Mouse (Mus musculus) megakaryocyte, embryonic 14.5 days (primary cell): Measurements from ENCODE around the gene Agap3.

Source experiments
- FLI1 ChIP-seq: IDR thresholded peaks from 2 replicates; pipeline ENCODE4 v1.6.1; 2012; ENCODE audit warnings: low read length, inconsistent platforms, mixed read lengths
- GATA1 ChIP-seq: IDR thresholded peaks from 3 replicates; pipeline ENCODE4 v1.6.1; 2012; ENCODE audit warnings: mixed read lengths, low read length, inconsistent platforms, borderline replicate concordance

DNA sequence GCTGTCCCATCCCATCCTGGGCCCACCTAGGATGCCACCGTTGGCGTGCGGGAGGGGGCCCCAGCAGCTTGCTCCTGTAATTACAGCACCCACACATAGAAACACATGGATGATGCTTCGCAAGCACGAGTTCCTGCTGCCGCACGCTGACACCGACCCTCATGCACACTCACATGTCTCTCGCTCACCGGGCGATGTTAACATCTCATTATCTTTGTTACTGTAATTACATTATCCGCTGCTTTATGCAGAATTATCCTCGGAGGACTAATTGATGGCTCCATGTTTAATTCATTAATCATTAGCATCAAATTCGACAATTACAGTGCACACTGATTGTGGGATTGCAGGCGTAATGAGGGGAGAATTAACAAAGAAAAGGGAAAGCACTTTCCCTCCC, 43.0 kb downstream of the Agap3 start:
- TF ChIP-seq GATA1 (no peak), FLI1 (no peak)
